Comparison of ENCODE assay signal across 11 mouse cellular contexts in the genomic region with DNA sequence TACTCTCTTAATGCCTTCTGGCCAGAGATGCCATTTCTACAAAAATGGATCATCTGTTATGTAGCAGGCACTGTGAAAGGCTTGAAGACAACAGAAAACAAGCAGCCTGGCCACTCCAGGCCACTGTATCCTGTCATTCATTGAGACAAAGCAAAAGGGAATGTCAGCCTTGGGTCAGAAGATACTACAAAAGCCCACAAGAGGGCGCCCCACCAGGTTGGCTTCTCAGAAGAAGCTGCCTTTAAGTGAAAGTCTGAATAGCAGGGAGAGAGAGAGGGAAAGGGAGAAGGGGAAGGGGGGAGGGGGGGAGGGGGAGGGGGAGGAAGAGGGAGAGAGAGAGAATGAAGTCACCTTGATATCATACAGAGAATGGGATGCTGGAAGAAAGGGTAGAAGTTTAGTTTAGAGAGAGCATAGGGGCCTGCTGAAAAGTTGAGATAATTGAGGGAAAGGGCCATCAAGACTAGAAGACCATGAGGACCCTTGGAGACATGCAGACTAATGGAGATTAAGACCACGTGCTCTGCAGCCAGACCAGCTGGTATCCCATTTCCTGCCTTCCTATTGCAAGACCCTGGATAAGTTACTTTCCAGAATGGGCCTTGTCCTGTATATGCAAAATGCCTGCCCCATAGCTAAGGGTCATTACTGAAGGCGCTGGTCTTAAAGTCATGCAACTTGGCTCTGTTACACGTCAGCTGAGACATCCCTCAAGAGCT. TPM values are rescaled to one million over a fixed set of nuclear protein-coding genes. Genes with fewer than 3 reads are reported as not detected.
DNase-seq lines count a peak whose midpoint lies in the region; ATAC-seq and TF ChIP-seq lines count a peak whose summit lies in the region.
"Had no signal": no experiment of that assay in that cellular context is flagged by ENCODE, and none has a peak within 500 bp of the region (broad histone marks: within the 10 kb centered on the region; RNA-seq: fewer than 3 reads in every experiment).

No protein-coding gene starts in this region.

- DNase-seq in forebrain, postnatal 0 days, result no peak
- DNase-seq in lung, postnatal 14 days, result peak; percentile 36
- no peak for DNase-seq in lung, adult 18-20 months
- no peak for DNase-seq in brain, embryonic 14.5 days (ENCODE audit: low read depth)
- peak; percentile 72 for DNase-seq in thymus, postnatal 0 days (ENCODE audit: low spot score)
- no peak for DNase-seq in gastrocnemius, postnatal 36 days

- TF ChIP-seq CTCF in forebrain, postnatal 0 days (IDR thresholded peaks at IDR 0.05; ENCODE audit: low read depth), result peak; percentile 42
- peak; percentile 51; the same call in 1 of the 2 replicates for TF ChIP-seq CTCF in brain, embryonic 14.5 days (IDR thresholded peaks at IDR 0.05; ENCODE audit: borderline replicate concordance, extremely low read depth, insufficient read depth, insufficient read length)

- H3K4me2 ChIP-seq in forebrain, postnatal 0 days (ENCODE audit: low read depth), result no peak overlapping the region
- H3K4me2 ChIP-seq in forebrain, embryonic 13.5 days, result no peak overlapping the region
- H3K4me2 ChIP-seq in heart, embryonic 11.5 days, result no peak overlapping the region
- H3K4me2 ChIP-seq: hindbrain, embryonic 15.5 days; lung, embryonic 15.5 days had no signal

- H3K4me3 ChIP-seq in forebrain, postnatal 0 days (ENCODE audit: low read depth, low read length), result no peak overlapping the region
- no peak overlapping the region for H3K4me3 ChIP-seq in forebrain, embryonic 13.5 days
- no peak overlapping the region for H3K4me3 ChIP-seq in heart, embryonic 11.5 days (ENCODE audit: low read depth, low read length)
- H3K4me3 ChIP-seq: erythroblast, embryonic 14.5 days; hindbrain, embryonic 15.5 days; lung, embryonic 15.5 days had no signal

- no peak overlapping the region for H3K9ac ChIP-seq in forebrain, postnatal 0 days
- no peak overlapping the region for H3K9ac ChIP-seq in forebrain, embryonic 13.5 days
- no peak overlapping the region for H3K9ac ChIP-seq in heart, embryonic 11.5 days (ENCODE audit: low read depth, low read length)
- H3K9ac ChIP-seq: hindbrain, embryonic 15.5 days; lung, embryonic 15.5 days had no signal

- H3K27ac ChIP-seq in forebrain, postnatal 0 days (ENCODE audit: low read depth, low read length), result no peak overlapping the region
- H3K27ac ChIP-seq in forebrain, embryonic 13.5 days, result no peak overlapping the region
- H3K27ac ChIP-seq in heart, embryonic 11.5 days (ENCODE audit: low read depth, low read length), result no peak overlapping the region
- H3K27ac ChIP-seq: hindbrain, embryonic 15.5 days; lung, embryonic 15.5 days had no signal

- no peak for ATAC-seq in forebrain, postnatal 0 days
- ATAC-seq in forebrain, embryonic 13.5 days, result no peak
- no peak for ATAC-seq in heart, embryonic 11.5 days (replicated peaks; ENCODE audit: insufficient number of reproducible peaks, low FRiP score, low TSS enrichment)

- H3K27me3 ChIP-seq in forebrain, postnatal 0 days (ENCODE audit: insufficient read depth, low read length), result no peaks in the 10 kb centered on the region
- H3K27me3 ChIP-seq in forebrain, embryonic 13.5 days, result no peaks in the 10 kb centered on the region
- no peaks in the 10 kb centered on the region for H3K27me3 ChIP-seq in heart, embryonic 11.5 days (ENCODE audit: control insufficient read depth, insufficient read depth, low read length)
- H3K27me3 ChIP-seq: hindbrain, embryonic 15.5 days; lung, embryonic 15.5 days had no signal

- intact Hi-C loops in gastrocnemius, postnatal 36 days (cut with DNase I), result no loop called here

- H3K4me1 ChIP-seq in forebrain, postnatal 0 days (ENCODE audit: insufficient read depth), result no peaks in the 10 kb centered on the region
- no peaks in the 10 kb centered on the region for H3K4me1 ChIP-seq in forebrain, embryonic 13.5 days
- H3K4me1 ChIP-seq in heart, embryonic 11.5 days (ENCODE audit: control insufficient read depth, insufficient read depth, low read length), result no peaks in the 10 kb centered on the region
- H3K4me1 ChIP-seq: hindbrain, embryonic 15.5 days; lung, embryonic 15.5 days had no signal

- WGBS in forebrain, postnatal 0 days, result 67% methylated on average over 4 of the region's 4 CpGs
- 69% methylated on average over 4 of the region's 4 CpGs for WGBS in forebrain, embryonic 13.5 days
- 55% methylated on average over 4 of the region's 4 CpGs for WGBS in heart, embryonic 11.5 days (ENCODE audit: insufficient replicate concordance)

- no peaks in the 10 kb centered on the region for H3K36me3 ChIP-seq in forebrain, postnatal 0 days (ENCODE audit: insufficient read depth)
- no peaks in the 10 kb centered on the region for H3K36me3 ChIP-seq in forebrain, embryonic 13.5 days (ENCODE audit: poor library complexity, severe bottlenecking)
- H3K36me3 ChIP-seq in heart, embryonic 11.5 days (ENCODE audit: control insufficient read depth, insufficient read depth, low read length), result no peaks in the 10 kb centered on the region
- H3K36me3 ChIP-seq: hindbrain, embryonic 15.5 days; lung, embryonic 15.5 days had no signal

- H3K9me3 ChIP-seq in forebrain, postnatal 0 days (ENCODE audit: low read length), result no peaks in the 10 kb centered on the region
- no peaks in the 10 kb centered on the region for H3K9me3 ChIP-seq in forebrain, embryonic 13.5 days (replicated peaks)
- H3K9me3 ChIP-seq in heart, embryonic 11.5 days (replicated peaks; ENCODE audit: control insufficient read depth, low read length), result no peaks in the 10 kb centered on the region
- H3K9me3 ChIP-seq: hindbrain, embryonic 15.5 days; lung, embryonic 15.5 days had no signal

- TF ChIP-seq POLR2A in brain, embryonic 14.5 days (IDR thresholded peaks at IDR 0.05; ENCODE audit: borderline replicate concordance, extremely low read depth, insufficient read depth, insufficient read length, poor library complexity, severe bottlenecking), result no peak

RNA-seq across cellular contexts. Expression of gene Kcnmb1, which starts 18.6 kb away (rescaled TPM):
- total RNA-seq in forebrain, postnatal 0 days (2014; rRNA removed), result 0.10 and 0.15 TPM in 2 replicates
- polyA plus RNA-seq in forebrain, postnatal 0 days (2015; fragmentation: Nextera tagmentation; extraction: Ambion mirVana), result 0.10 and 0.13 TPM in 2 replicates
- polyA plus RNA-seq in forebrain, embryonic 13.5 days (2015; fragmentation: Nextera tagmentation; extraction: Ambion mirVana), result 0.05 and 0.09 TPM in 2 replicates
- polyA plus RNA-seq in brain, embryonic 14.5 days (2012; rRNA removed), result 0.09 and 0.23 TPM in 2 replicates
- polyA plus RNA-seq in thymus, postnatal 0 days (2015; fragmentation: Nextera tagmentation; extraction: Ambion mirVana), result 0.23 and 0.34 TPM in 2 replicates
- total RNA-seq in gastrocnemius, postnatal 36 days (2021), result under 1 TPM; 0.10 TPM
- 6.8 and 7.3 TPM in 2 replicates for polyA plus RNA-seq in heart, embryonic 11.5 days (2014; fragmentation: Nextera tagmentation; extraction: Ambion mirVana)
- polyA plus RNA-seq: erythroblast, embryonic 14.5 days had no signal

RNA-seq across cellular contexts. Expression of gene Kcnip1, which starts 48.7 kb away (rescaled TPM):
- total RNA-seq in forebrain, postnatal 0 days (2014; rRNA removed), result 68.4 and 92.6 TPM in 2 replicates
- polyA plus RNA-seq in forebrain, postnatal 0 days (2015; fragmentation: Nextera tagmentation; extraction: Ambion mirVana), result 70.0 and 91.0 TPM in 2 replicates
- 29.9 and 37.4 TPM in 2 replicates for polyA plus RNA-seq in forebrain, embryonic 13.5 days (2015; fragmentation: Nextera tagmentation; extraction: Ambion mirVana)
- 39.8 and 56.6 TPM in 2 replicates for polyA plus RNA-seq in brain, embryonic 14.5 days (2012; rRNA removed)
- polyA plus RNA-seq in thymus, postnatal 0 days (2015; fragmentation: Nextera tagmentation; extraction: Ambion mirVana), result 0.14 and 0.22 TPM in 2 replicates
- total RNA-seq in gastrocnemius, postnatal 36 days (2021), result not detected
- polyA plus RNA-seq in heart, embryonic 11.5 days (2014; fragmentation: Nextera tagmentation; extraction: Ambion mirVana), result 0.44 and 0.77 TPM in 2 replicates
- polyA plus RNA-seq: erythroblast, embryonic 14.5 days had no signal

Comparison
In these comparisons a context has a peak if more than half of its experiments do, and no peak if none do; other contexts are left out.
1. DNase-seq: peak in lung, postnatal 14 days (single experiment) and thymus, postnatal 0 days (single experiment); none in forebrain, postnatal 0 days (single experiment), lung, adult 18-20 months (0 of 2), brain, embryonic 14.5 days (single experiment) and gastrocnemius, postnatal 36 days (0 of 2).
2. RNA of gene Kcnip1, which starts 48.7 kb away (polyA plus RNA-seq): 70.0 to 91.0 TPM in forebrain, postnatal 0 days, 39.8 to 56.6 TPM in brain, embryonic 14.5 days and 29.9 to 37.4 TPM in forebrain, embryonic 13.5 days; 0.44 to 0.77 TPM in heart, embryonic 11.5 days and 0.14 to 0.22 TPM in thymus, postnatal 0 days; every median in the first group is over 10 times any median in the second.